Mouse (Mus musculus) cerebral cortex, adult 2 months (tissue): Measurements from ENCODE around the gene Tmem121.

Experiments used
- WGBS: fragments of 180-500 bp; shearing (Covaris S2); methylation state at CpG from one replicate; pipeline ENCODE4 v1.1.7; 2018; 5-methylcytosine and 5-hydroxymethylcytosine counted together

Gene Tmem121

GRCm38 (mm10) chr12:113149341-113149740 lies 36.4 kb upstream of the Tmem121 start:
- 77% methylated on average over 4 of the region's 4 CpGs for WGBS

GRCm38 (mm10) chr12:113149896-113150295 lies 35.8 kb upstream of the Tmem121 start:
- WGBS: 88% methylated on average over 3 of the region's 3 CpGs

DNA sequence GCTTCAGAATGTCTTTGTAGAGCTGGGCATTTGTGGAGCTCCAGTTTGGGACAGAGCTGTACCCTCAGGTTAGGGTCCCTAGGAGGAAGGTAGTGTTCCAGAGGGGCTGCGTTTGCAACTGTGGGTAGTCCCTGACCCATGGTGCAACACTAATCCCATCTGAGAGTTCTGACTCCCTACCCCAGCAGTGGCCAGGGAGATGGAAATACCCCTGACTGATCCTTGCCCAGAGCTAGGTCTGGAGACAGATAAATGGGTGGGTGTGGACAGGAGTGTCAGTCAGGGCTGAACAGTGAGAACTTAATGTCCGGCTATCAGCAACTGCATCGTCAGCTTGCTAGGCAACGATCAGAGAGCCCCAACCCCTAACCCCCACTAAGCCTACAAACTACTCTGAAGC lies 35.1 kb upstream of the Tmem121 start:
- 96% methylated on average over 4 of the region's 4 CpGs for WGBS

DNA sequence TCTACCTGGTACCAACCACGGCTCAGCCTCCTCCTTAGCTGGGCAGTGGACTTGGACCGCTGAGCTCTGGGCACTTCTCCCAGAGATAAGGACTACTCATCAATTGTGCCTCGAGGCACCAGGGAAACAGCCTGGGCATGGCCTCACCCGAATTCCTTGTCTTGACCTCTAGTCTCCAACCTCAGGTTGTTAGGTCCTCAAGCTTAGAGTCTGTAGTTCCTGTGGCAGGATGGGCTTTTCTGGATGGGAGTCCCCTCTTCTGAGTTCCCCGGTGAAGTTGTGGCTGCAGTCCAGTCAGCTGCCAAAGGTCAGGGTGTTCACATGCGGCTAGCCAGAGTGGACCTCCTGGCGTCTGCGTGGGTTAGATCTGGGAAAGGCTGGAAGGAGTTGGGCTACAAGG lies 34.7 kb upstream of the Tmem121 start:
- WGBS: 67% methylated on average over 8 of the region's 8 CpGs

DNA sequence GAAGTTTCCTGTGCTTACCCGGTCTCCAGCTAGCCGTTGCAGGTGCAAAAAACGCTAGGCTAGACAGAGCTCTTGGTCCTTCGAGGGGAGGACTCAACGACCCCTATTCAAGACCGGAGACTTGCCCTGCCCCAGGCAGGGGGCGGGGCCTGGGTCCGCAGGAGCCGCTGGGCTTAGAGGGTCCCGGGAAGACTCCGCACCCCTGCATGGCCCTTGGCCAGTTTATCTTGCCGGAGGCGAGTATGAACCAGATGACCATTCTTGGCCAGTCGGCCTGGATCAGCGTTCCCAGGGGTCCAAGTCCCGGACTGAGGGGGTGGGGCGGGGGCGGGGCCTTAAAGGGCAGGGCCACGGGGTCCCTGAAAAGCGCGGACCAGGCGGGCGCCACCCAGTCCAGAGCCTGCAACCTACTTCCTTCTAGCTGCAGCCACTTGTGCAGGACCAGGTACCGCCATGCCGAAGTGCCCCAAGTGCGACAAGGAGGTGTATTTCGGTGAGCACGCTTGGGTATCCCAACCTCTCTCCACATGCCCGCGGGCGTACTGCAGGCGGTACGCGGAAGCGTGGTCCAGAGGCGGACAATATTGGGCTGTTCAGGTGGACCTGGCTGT lies 34.0 kb upstream of the Tmem121 start:
- 2% methylated on average over 36 of the region's 36 CpGs for WGBS

- 40% methylated on average over 19 of the region's 19 CpGs for WGBS
These were observed 33.5 kb upstream of the Tmem121 start for GRCm38 (mm10) chr12:113152272-113152661.

- 90% methylated on average over 6 of the region's 6 CpGs for WGBS
These were observed 32.7 kb upstream of the Tmem121 start for GRCm38 (mm10) chr12:113152991-113153525.

GRCm38 (mm10) chr12:113153971-113154370 lies 31.8 kb upstream of the Tmem121 start:
- WGBS: 85% methylated on average over 7 of the region's 7 CpGs

GRCm38 (mm10) chr12:113154747-113155075 lies 31.0 kb upstream of the Tmem121 start:
- 88% methylated on average over 6 of the region's 6 CpGs for WGBS

DNA sequence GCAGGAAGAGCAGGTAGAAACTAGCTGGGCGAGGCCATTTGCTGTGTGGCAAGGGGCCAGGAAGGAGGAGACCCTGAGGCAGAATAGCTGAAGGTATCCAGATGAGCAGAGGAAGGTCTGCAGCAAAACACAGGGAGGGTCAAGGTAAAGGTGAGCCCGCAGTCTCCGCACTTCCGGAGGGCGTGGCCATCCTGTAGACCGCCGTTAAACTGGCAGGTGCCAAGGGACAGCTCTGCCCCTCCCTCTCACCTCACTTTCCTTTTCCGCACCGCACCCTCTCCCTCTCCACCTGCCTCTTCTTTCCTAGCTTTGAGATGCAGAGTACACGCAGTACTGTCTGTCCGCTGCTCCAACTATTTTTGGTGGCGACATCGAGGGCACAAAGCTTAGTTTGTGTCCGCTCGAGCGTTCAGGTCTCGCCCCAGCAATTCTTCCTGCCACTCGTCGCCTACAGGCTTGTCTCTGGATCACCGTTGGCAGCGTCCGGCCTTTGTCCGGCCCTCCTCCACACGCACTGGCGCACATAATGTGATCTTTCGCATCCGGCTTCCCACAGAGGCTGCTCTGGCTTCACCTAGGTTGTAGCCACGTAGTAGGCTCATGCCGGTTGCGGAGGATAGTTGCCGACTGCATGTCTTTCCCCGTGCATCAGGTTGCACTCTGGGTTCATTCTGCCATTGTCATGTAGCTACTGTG lies 30.5 kb upstream of the Tmem121 start:
- WGBS: 6% methylated on average over 32 of the region's 32 CpGs

GRCm38 (mm10) chr12:113155887-113156539 lies 29.7 kb upstream of the Tmem121 start, which contains the start of gene Tedc1:
Gene Tedc1, plus strand, starts transcription at chr12:113156421.
- under 1% methylated on average over 46 of the region's 46 CpGs for whole genome bisulfite sequencing

DNA sequence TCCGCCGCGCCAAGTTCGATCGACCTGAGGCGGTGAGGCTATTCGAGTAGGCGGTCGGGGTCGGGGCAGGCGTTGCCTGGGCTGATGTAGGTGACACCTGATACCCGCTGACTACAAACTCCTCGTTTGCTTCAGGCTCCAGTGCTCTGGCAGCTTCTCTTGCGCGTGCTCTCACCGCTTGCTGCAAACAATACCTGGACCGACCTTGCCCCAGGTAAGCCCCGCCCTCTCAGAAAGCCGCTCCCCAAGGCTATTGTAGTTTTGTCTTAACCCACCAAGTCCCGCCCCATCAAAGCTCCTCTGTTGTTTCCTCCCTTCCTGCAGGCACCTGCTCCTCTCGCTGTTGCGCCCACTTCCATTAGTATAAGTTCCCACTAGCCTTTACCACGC lies 29.2 kb upstream of the Tmem121 start:
- 1% methylated on average over 23 of the region's 23 CpGs for WGBS

GRCm38 (mm10) chr12:113157002-113157401 lies 28.7 kb upstream of the Tmem121 start:
- 29% methylated on average over 8 of the region's 8 CpGs for WGBS

GRCm38 (mm10) chr12:113157521-113157920 lies 28.2 kb upstream of the Tmem121 start:
- WGBS: 87% methylated on average over 8 of the region's 8 CpGs

DNA sequence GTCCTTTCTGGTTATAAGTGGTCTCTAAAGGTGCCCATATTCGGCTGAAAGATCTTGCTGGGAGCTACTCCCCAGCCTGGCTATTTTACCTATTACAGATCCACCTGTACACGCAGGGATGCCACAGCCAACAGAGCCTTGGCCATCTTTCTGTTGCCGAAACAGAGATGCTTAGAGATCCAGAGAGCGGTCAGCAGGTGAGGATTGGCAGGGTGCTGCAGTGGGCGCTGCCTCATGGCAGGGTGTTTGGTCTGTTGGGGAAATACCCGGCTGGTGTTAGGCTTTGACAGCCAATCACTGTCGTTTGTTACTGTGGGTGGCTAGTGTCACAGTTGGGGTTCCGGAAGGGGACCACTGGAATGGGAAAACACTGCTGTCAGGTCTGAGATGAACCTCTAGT lies 27.8 kb upstream of the Tmem121 start:
- 94% methylated on average over 8 of the region's 8 CpGs for WGBS

DNA sequence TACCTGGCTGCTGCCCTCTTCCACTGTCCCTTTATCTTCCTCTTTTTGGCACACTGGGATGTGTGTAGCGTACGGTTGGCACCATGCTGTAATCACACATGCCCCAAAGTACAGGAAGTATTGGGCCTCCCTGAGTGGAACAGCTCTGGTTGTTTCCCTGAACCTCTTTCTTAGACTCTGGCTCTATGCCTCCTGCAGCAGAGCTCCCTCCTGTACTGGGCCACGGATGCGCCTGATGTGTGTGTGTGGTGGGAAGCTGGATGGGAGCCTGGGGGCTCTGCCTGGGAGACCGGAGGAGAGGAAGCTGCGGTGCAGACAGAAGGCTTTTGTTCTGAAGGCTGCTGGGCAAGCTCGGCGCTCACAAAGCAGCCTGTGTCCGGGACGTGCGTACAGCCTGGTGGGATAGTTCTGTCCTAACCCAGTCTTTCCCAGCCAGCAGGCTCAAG lies 22.1 kb upstream of the Tmem121 start:
- WGBS: 66% methylated on average over 11 of the region's 11 CpGs

GRCm38 (mm10) chr12:113168031-113168536 lies 17.6 kb upstream of the Tmem121 start:
- 89% methylated on average over 9 of the region's 9 CpGs for WGBS

GRCm38 (mm10) chr12:113176960-113177725 lies 8.6 kb upstream of the Tmem121 start:
- WGBS: 89% methylated on average over 18 of the region's 18 CpGs

- WGBS: 76% methylated on average over 4 of the region's 4 CpGs
These were observed 4.7 kb upstream of the Tmem121 start for GRCm38 (mm10) chr12:113181020-113181419.

DNA sequence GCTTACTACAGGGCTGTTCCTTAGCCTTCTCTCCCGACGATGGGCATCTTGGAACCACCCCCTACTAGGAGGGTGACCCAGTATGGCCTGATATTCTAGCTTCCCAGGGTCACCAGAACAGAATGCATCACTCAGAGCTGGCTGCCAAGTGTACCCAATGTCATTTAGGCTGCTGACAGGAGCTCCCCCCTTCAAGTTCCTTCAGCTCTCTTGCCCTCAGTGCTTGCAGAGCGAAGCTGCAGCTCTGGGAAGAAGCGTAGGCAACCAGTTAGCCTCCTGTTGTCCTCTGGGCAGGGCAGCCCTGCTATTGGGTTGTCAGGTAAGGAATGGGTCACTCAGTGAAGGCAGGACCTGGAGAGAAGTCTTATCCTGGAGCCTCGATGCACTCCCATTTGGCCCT lies 785 bp upstream of the Tmem121 start:
- 77% methylated on average over 5 of the region's 5 CpGs for WGBS

- WGBS: 27% methylated on average over 12 of the region's 12 CpGs
These were observed 738 bp downstream of the Tmem121 start for GRCm38 (mm10) chr12:113186326-113187010.
